Mouse (Mus musculus) midbrain, embryonic 14.5 days (tissue): Measurements from ENCODE around the gene Tm7sf3. TPM values are rescaled to one million over a fixed set of nuclear protein-coding genes. Genes with fewer than 3 reads are reported as not detected.
"Not testable (repeated sequence)": the region's sequence is repeated elsewhere in the genome, so short reads cannot be mapped to it uniquely, and the experiment has no call there.

Experiments
- ATAC-seq: fragments of 200-750 bp; cut with Nextera tagmentation; 2 replicates; pipeline ENCODE4 v1.8.0; 2017; ENCODE audit warnings: moderate number of reproducible peaks, moderate library complexity; ENCODE audit not compliant: low FRiP score, low TSS enrichment
- DNase-seq: peaks from one replicate; pipeline ENCODE4 v3.0.0-alpha.2; 2015
- H3K27ac ChIP-seq: fragments of 300-500 bp; sonication (generic); replicated peaks from 2 replicates; pipeline ENCODE4 v1.5.1; 2014; ENCODE audit warnings: mild to moderate bottlenecking, low read depth, low read length, moderate library complexity
- H3K27me3 ChIP-seq: fragments of 300-500 bp; sonication (generic); 2 replicates; pipeline ENCODE4 v1.6.1; 2014; ENCODE audit warnings: low read length, control low read depth, mixed read lengths; ENCODE audit not compliant: control insufficient read depth, insufficient read depth
- H3K36me3 ChIP-seq: fragments of 300-500 bp; sonication (generic); 2 replicates; pipeline ENCODE4 v1.6.1; 2014; ENCODE audit warnings: low read length, control low read depth; ENCODE audit not compliant: control insufficient read depth, insufficient read depth
- H3K4me1 ChIP-seq: fragments of 300-500 bp; sonication (generic); 2 replicates; pipeline ENCODE4 v1.6.1; 2014; ENCODE audit warnings: mild to moderate bottlenecking, antibody characterized with exemption, low read length, control low read depth; ENCODE audit not compliant: control insufficient read depth, insufficient read depth
- H3K4me2 ChIP-seq: fragments of 300-500 bp; sonication (generic); 2 replicates; pipeline ENCODE4 v1.6.1; 2014; ENCODE audit warnings: mild to moderate bottlenecking, low read length, moderate library complexity
- H3K4me3 ChIP-seq: fragments of 300-500 bp; sonication (generic); replicated peaks from 2 replicates; pipeline ENCODE4 v1.5.1; 2014; ENCODE audit warnings: low read depth, low read length
- H3K9ac ChIP-seq: fragments of 300-500 bp; sonication (generic); replicated peaks from 2 replicates; pipeline ENCODE4 v1.6.1; 2014; ENCODE audit warnings: mild to moderate bottlenecking, low read length, moderate library complexity
- H3K9me3 ChIP-seq: fragments of 300-500 bp; sonication (generic); 2 replicates; pipeline ENCODE4 v1.6.1; 2016; ENCODE audit warnings: low read length, control low read depth, mixed read lengths; ENCODE audit not compliant: control insufficient read depth
- WGBS: fragments of 180-500 bp; shearing (Covaris S2); extraction: QIAGEN DNeasy Blood & Tissue Kit; methylation state at CpG from one replicate; pipeline ENCODE4 v1.1.7; 2014; 5-methylcytosine and 5-hydroxymethylcytosine counted together
- polyA plus RNA-seq: library from polyadenylated mRNA; unstranded; fragments of >200 nt; fragmentation: Nextera tagmentation; extraction: Ambion mirVana; gene quantifications from 2 replicates; pipeline ENCODE4 v1.2.1, GENCODE M21; 2014

The Tm7sf3 gene
- polyA plus RNA-seq, 1 experiment from 2014 or later: 31.6 TPM

DNA sequence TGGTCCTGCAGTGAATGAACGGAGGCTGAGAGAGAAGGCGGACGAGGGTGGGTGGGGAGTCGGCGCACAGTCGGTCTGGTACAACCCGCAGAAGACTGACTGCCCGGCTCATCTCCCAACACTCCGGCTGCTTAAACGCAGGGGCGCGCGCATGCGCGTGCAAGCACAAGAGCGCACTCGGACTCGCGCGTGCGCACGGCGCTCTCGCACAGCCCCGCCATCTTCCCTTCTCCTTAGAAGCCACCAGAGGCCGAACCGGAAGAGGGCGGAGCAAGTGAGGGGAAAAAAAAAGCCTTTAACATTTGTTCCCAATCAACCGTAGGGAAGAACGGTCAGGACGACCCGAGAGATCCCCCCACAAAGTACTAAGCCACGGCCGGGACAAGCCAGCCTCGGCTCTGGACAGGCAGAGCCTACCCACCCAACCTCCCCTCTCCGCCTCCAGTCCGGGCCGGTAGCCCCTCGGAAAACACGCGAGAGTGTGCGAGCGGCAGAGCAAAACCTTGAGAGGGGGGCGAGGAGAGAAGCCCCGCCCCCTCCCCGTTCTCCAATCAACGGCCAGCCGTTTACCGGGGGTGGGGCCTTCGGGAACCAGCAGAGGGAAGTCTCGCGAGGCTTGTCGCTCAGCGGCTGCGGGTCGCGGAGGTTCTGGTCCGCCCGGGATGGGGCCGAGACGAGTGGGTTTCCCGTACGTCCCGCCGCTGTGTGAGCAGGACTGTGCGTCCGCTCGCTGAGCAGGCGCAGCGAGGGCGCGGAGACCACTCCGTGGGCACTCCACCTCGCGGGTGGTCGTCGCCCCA, 65.1 kb downstream of the Tm7sf3 start, which contains the start of gene Ints13:
Ints13 (minus strand) TSS at position 526 of the 800 bp plus-strand sequence.
- no peaks in the 10 kb centered on the region for H3K27me3 ChIP-seq
- peak within 1 kb of the TSS; percentile 94 for H3K4me3 ChIP-seq
- peak; percentile 97 for ATAC-seq
- peak within 1 kb of the TSS; percentile 98 for H3K27ac ChIP-seq
- H3K9me3 ChIP-seq: no peaks in the 10 kb centered on the region
- peak; percentile 100 for DNase-seq
- no peaks in the 10 kb centered on the region for H3K36me3 ChIP-seq
- H3K4me2 ChIP-seq: peak within 1 kb of the TSS; percentile 75
- WGBS: under 1% methylated on average over 77 of the region's 77 CpGs
- H3K4me1 ChIP-seq: peaks cover 27% of the 10 kb centered on the region
- H3K9ac ChIP-seq: peak within 1 kb of the TSS; percentile 90

DNA sequence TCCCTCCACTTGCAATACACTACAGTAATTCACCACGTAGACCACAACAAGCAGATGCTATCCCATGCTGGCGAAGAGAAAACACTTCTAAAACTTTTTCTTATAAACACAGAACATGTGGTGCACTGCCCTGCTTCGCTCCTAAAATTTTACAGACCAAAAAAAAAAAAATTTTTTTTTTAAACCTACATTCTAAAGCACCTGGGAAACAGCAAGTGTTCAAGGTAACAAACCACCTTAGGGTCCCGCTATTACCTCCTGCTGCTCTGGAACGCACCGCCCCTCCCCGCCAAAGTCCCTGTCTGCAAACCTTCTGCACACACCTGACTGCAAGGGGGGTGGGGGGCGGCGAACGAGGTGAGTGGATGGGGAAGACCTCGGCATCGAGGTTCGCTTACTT, 65.7 kb downstream of the Tm7sf3 start, which contains the start of gene Fgfr1op2:
Fgfr1op2 (plus strand) TSS at position 301 of the 400 bp plus-strand sequence.
- WGBS: 2% methylated on average over 13 of the region's 13 CpGs
- Histone ChIP-seq H3K4me3 (peak within 1 kb of the TSS; percentile 94), H3K9ac (peak within 1 kb of the TSS; percentile 90), H3K27me3 (no peaks in the 10 kb centered on the region), H3K4me1 (peaks cover 27% of the 10 kb centered on the region), H3K9me3 (no peaks in the 10 kb centered on the region), H3K4me2 (peak within 1 kb of the TSS; percentile 75), H3K36me3 (no peaks in the 10 kb centered on the region), H3K27ac (peak within 1 kb of the TSS; percentile 98)
- ATAC-seq: no peak
- DNase-seq: no peak

DNA sequence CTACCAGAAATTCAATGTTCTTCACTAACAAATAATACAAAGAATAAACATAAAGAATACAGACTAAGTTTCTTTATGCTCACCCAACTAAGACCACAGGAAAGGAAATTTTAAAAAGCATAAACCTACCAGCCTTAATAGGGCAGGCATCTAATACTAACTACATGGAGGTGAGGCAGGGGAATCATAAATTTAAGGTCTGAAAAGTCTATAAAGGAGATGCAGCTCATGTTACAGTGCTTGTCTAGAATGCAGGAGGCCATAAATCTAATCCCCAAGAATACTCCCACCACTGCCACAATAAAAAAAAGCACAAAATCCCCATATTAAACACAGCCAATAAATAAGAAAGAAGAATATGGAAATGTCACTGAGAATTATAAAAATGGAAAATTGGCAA, 70.6 kb downstream of the Tm7sf3 start:
- ATAC-seq (no peak), DNase-seq (no peak)
- Histone ChIP-seq H3K27ac (no peak overlapping the region), H3K9me3 (no peaks in the 10 kb centered on the region), H3K4me2 (no peak overlapping the region), H3K4me3 (no peak overlapping the region), H3K36me3 (0 out of 2 replicates have a peak, but pooled peaks cover 4% of the 10 kb centered on the region), H3K27me3 (no peaks in the 10 kb centered on the region), H3K9ac (no peak overlapping the region), H3K4me1 (peaks cover 22% of the 10 kb centered on the region)

DNA sequence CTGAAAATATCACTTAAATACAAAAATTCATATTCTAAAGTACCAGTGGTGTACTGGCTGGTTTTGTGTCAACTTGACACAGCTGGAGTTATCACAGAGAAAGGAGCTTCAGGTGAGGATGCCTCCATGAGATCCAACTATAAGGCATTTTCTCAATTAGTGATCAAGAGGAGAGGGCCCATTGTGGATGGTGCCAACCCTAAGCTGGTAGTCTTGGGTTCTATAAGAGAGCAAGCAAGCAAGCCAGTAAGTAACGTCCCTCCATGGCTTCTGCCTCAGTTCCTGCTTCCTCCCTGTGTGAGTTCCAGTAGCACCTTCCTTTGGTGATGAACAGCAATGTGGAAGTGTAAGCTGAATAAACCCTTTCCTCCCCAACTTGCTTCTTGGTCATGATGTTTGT, 80.2 kb downstream of the Tm7sf3 start:
- peaks cover 66% of the 10 kb centered on the region for H3K36me3 ChIP-seq
- not testable (repeated sequence) for H3K9ac ChIP-seq, H3K9me3 ChIP-seq, H3K4me3 ChIP-seq, H3K4me1 ChIP-seq, H3K27ac ChIP-seq, H3K27me3 ChIP-seq, ATAC-seq, DNase-seq, H3K4me2 ChIP-seq
- 89% methylated on average over 1 of the region's 1 CpGs for WGBS

Other genes with a start within 250 kb of the Tm7sf3 start
- gene Itpr2, start 140.6 kb downstream of the Tm7sf3 start, polyA plus RNA-seq: 3.7 and 6.0 TPM in 2 replicates
- 41.5 and 52.3 TPM in 2 replicates for gene Fgfr1op2, start 65.6 kb downstream of the Tm7sf3 start, polyA plus RNA-seq
- 37.9 and 53.9 TPM in 2 replicates for gene Ints13, start 65.0 kb downstream of the Tm7sf3 start, polyA plus RNA-seq
- 103 and 105 TPM in 2 replicates for gene Med21, start 277 bp downstream of the Tm7sf3 start, polyA plus RNA-seq
- gene Stk38l, start 82.2 kb upstream of the Tm7sf3 start, polyA plus RNA-seq: 16.1 and 20.2 TPM in 2 replicates
- gene Arntl2, start 153.2 kb upstream of the Tm7sf3 start, polyA plus RNA-seq: 0.73 and 2.3 TPM in 2 replicates
- not detected in 2 replicates for gene Smco2, start 207.3 kb upstream of the Tm7sf3 start, polyA plus RNA-seq
- gene Ppfibp1, start 245.7 kb upstream of the Tm7sf3 start, polyA plus RNA-seq: 9.2 and 13.4 TPM in 2 replicates